Mouse (Mus musculus) inflammation-experienced regulatory T-cells, adult 16 weeks (primary cell): ENCODE measurements around the gene Cxcr2. TPM values are rescaled to one million over a fixed set of nuclear protein-coding genes. Genes with fewer than 3 reads are reported as not detected.

Experiments
- polyA plus RNA-seq: library from polyadenylated mRNA; unstranded; fragments of 100-300 nt; shearing (Covaris generic); gene quantifications from one replicate; pipeline ENCODE4 v1.2.1, GENCODE M21; 2017

Cxcr2 gene
- polyA plus RNA-seq, result not detected

DNA sequence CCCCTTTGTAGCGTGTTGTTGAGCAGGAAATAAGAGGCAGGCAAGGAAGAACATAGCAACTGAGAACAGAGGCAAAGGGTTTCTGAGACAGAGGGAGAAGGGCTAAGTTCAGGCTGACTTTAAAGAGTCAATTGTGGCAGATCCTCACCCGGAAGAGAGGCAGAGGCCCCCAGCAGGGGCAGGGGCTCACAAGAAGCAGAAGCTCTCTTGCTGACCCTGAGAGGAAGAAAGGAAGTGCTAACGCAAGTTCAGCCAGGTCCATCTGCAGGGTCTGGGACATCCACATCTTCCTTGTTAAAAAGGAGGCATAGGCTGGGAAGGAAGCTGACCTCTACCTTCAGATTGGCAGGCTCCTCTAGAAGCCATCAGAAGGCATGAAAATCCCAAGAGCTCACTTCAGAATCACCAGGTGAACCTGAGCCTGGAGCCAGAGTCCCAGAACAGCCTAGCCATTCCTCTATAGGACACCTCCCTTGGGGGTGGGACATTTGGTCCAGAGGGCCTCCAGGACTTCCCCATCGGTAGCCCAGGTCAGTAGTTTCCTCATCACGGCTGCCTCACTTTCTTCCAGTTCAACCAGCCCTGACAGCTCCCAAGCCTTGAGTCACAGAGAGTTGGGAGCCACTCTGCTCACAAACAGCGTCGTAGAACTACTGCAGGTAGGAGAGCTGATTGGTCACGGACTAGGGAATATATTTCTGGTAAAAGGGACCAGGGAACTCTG, at the start of gene Cxcr2:
Gene Cxcr2 (plus strand): TSS at position 529 of the 724 bp plus-strand sequence.

DNA sequence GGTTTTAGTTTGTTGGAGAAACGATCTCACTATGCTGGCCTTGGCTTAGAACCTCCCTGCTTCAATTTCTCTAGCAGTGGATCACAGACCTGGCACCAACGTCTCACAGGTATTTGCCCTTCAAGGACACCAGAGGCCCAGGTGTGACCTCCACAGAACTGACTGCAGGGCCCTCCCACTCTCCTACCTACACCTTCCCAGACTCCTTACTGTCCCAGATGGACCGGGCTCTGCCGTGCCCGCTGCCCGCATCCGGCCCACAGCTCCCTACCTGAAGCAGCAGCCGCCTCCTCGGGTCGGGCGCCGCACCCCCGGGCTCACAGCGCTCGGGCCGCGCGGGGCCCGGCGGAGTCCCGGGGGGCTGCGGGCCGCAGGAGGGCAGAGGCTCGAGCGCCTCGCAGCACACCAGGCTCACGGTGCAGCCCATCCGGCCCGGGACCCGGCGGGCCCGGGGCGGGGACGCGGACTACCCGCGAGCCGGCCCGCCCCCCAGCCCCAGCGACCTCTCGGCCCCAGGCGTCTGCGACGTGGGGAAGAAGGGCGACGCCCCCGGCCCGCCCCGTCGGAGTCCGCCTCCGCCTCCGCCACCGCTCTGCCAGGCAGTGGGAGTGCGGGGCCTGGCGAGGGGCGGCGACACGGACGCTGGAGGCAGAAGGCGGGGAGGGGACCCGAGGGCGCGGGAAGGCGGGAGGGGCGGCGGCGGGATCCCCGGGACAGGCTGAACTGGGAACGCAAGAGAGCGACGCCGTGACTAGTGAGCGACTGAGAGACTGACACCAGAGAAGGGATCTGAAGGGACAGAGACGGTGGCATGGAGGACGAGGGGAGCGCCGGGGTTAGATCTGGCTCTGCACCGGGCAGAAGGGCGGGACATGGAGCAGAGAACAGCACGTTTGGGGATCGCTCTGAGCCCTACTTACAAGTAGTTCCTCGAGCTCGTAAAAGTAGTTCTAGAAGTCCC, 29.5 kb upstream of the Cxcr2 start, which contains the start of gene Tns1:
Gene Tns1 (minus strand): TSS at position 429 of the 961 bp plus-strand sequence.

DNA sequence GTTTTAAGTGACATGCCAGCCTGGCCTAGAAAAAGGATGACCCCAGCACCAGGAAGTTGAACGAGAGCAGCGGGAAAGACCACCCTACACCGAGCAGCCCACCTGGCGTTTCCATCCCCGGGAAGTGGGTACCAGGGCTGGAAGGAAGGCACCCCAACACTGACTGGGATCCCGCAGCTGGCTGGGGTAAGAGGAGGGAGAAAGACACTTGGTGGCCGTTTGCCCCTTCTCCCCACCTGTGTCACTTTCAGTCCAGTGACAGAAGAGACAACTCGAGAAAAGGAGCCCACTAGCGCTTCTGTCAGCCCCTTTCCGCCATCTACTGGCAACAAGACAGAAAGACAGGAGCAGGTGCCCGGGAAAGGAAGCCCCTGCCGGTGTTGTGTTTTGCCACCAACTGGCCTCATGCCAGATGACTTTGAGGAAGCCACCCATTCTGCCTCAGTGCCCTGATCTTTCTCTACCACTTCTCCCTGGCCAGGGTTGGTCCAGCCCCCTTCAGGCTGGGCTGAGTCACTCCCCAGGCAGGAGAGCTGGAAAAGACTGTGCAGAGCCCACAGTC, 28.7 kb upstream of the Cxcr2 start, which contains the start of gene Rufy4:
Gene Rufy4 (plus strand): TSS at position 551 of the 562 bp plus-strand sequence.

DNA sequence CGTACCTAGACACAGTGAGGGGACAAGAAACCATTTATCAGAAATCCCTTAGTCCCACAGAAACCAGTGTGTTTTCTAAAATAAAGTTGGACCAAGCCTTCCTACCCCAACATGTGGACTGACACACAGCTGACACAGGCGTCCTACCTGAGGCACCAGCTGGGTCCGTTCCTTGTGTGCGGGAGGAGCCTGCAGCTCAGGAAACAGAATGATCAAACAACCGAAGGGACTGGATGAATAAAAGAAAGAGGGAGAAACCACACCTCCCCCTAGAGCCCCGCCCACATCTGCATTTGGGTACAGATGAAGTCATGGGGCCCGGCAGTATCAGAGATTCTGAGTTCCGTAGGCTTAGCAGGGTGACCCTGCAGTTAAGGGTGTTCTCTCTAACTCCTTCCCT, 40.7 kb downstream of the Cxcr2 start, which contains the start of gene Cxcr1:
Gene Cxcr1 (minus strand): TSS at position 187 of the 400 bp plus-strand sequence.

Other genes starting within 250 kb of the Cxcr2 start
- 46.6 TPM for gene Tns1, start 29.5 kb upstream of the Cxcr2 start, polyA plus RNA-seq
- gene Rufy4, start 28.4 kb upstream of the Cxcr2 start, polyA plus RNA-seq, result not detected
- gene Cxcr1, start 40.6 kb downstream of the Cxcr2 start, polyA plus RNA-seq, result not detected
- 1,008 TPM for gene Arpc2, start 82.1 kb downstream of the Cxcr2 start, polyA plus RNA-seq
- 0.37 TPM for gene Gpbar1, start 124.6 kb downstream of the Cxcr2 start, polyA plus RNA-seq
- gene Aamp, start 130.7 kb downstream of the Cxcr2 start, polyA plus RNA-seq, result 276 TPM
- gene Pnkd, start 130.9 kb downstream of the Cxcr2 start, polyA plus RNA-seq, result 91.4 TPM
- gene Tmbim1, start 151.6 kb downstream of the Cxcr2 start, polyA plus RNA-seq, result 35.4 TPM
- gene Catip, start 208.1 kb downstream of the Cxcr2 start, polyA plus RNA-seq, result not detected
- gene Slc11a1, start 221.2 kb downstream of the Cxcr2 start, polyA plus RNA-seq, result 5.1 TPM
- gene Ctdsp1, start 237.5 kb downstream of the Cxcr2 start, polyA plus RNA-seq, result 6.2 TPM